Mouse (Mus musculus) large intestine, adult 2 months (tissue): ENCODE results near the gene Adcy2. TPM values are rescaled to one million over a fixed set of nuclear protein-coding genes. Genes with fewer than 3 reads are reported as not detected.
A peak's percentile ranks its signal among the peaks of the same experiment; 100 is the strongest.

ENCODE experiments used
- DNase-seq: peaks from one replicate; pipeline ENCODE4 v3.0.0-alpha.2; 2012; ENCODE audit warnings: low read depth, low spot score
- WGBS: fragments of 180-500 bp; shearing (Covaris S2); methylation state at CpG from one replicate; pipeline ENCODE4 v1.1.7; 2018; 5-methylcytosine and 5-hydroxymethylcytosine counted together
- polyA plus RNA-seq: library from polyadenylated mRNA; depleted of rRNA; stranded (reverse); fragments of >200 nt; gene quantifications from 2 replicates; pipeline ENCODE4 v1.2.3, GENCODE M21; 2012; rRNA removed

Adcy2 gene
- polyA plus RNA-seq = 0.61 and 0.67 TPM in 2 replicates

GRCm38 (mm10) chr13:68998918-68999801, at the start of gene Adcy2:
TSS of gene Adcy2 (minus strand) at chr13:68999541.
- DNase-seq = no peak
- 3% methylated on average over 106 of the region's 106 CpGs for WGBS

- 86% methylated on average over 5 of the region's 5 CpGs for whole genome bisulfite sequencing
- no peak for DNase-seq
Observed at GRCm38 (mm10) chr13:69036991-69037597, 37.8 kb upstream of the Adcy2 start.

GRCm38 (mm10) chr13:69034621-69035020, 35.3 kb upstream of the Adcy2 start:
- no peak for DNase-seq
- 73% methylated on average over 1 of the region's 1 CpGs for WGBS

GRCm38 (mm10) chr13:69033532-69033931, 34.2 kb upstream of the Adcy2 start:
- WGBS = 77% methylated on average over 7 of the region's 7 CpGs

GRCm38 (mm10) chr13:69029078-69029757, 29.9 kb upstream of the Adcy2 start:
- peak; percentile 72 for DNase-seq
- 30% methylated on average over 4 of the region's 4 CpGs for WGBS

More at GRCm38 (mm10) chr13:69033532-69033931, 34.2 kb upstream of the Adcy2 start:
- no peak for DNase-seq

GRCm38 (mm10) chr13:69024964-69025363, 25.6 kb upstream of the Adcy2 start:
- 12% methylated on average over 2 of the region's 2 CpGs for WGBS
- DNase-seq = no peak

GRCm38 (mm10) chr13:69023239-69023638, 23.9 kb upstream of the Adcy2 start:
- WGBS = 77% methylated on average over 2 of the region's 2 CpGs

GRCm38 (mm10) chr13:69020574-69020973, 21.2 kb upstream of the Adcy2 start:
- 56% methylated on average over 2 of the region's 2 CpGs for WGBS
- no peak for DNase-seq

More at GRCm38 (mm10) chr13:69023239-69023638, 23.9 kb upstream of the Adcy2 start:
- DNase-seq = no peak

GRCm38 (mm10) chr13:69006915-69007314, 7.6 kb upstream of the Adcy2 start:
- WGBS = 45% methylated on average over 5 of the region's 5 CpGs
- DNase-seq = no peak

- DNase-seq = no peak
- WGBS = 76% methylated on average over 4 of the region's 4 CpGs
Observed at GRCm38 (mm10) chr13:69006091-69006490, 6.8 kb upstream of the Adcy2 start.

- DNase-seq = no peak
- WGBS = 84% methylated on average over 4 of the region's 4 CpGs
Observed at GRCm38 (mm10) chr13:69004406-69004805, 5.1 kb upstream of the Adcy2 start.

- WGBS = 29% methylated on average over 5 of the region's 5 CpGs
Observed at GRCm38 (mm10) chr13:69002631-69003030, 3.3 kb upstream of the Adcy2 start.

GRCm38 (mm10) chr13:69002173-69002572, 2.8 kb upstream of the Adcy2 start:
- WGBS = 23% methylated on average over 4 of the region's 4 CpGs
- DNase-seq = peak; percentile 62

More at GRCm38 (mm10) chr13:69002631-69003030, 3.3 kb upstream of the Adcy2 start:
- DNase-seq = peak; percentile 84

- 82% methylated on average over 5 of the region's 5 CpGs for whole genome bisulfite sequencing
- no peak for DNase-seq
Observed at GRCm38 (mm10) chr13:68999826-69000225, 485 bp upstream of the Adcy2 start.

- no peak for DNase-seq
Observed at GRCm38 (mm10) chr13:68998558-68998917, 803 bp downstream of the Adcy2 start.

GRCm38 (mm10) chr13:68997821-68998551, 1.4 kb downstream of the Adcy2 start:
- WGBS = 24% methylated on average over 22 of the region's 22 CpGs
- DNase-seq = no peak

More at GRCm38 (mm10) chr13:68998558-68998917, 803 bp downstream of the Adcy2 start:
- WGBS = 1% methylated on average over 17 of the region's 17 CpGs

- no peak for DNase-seq
- 44% methylated on average over 10 of the region's 10 CpGs for WGBS
Observed at GRCm38 (mm10) chr13:68997386-68997785, 2.0 kb downstream of the Adcy2 start.

GRCm38 (mm10) chr13:68996661-68997060, 2.7 kb downstream of the Adcy2 start:
- DNase-seq = no peak
- 19% methylated on average over 3 of the region's 3 CpGs for WGBS

- 85% methylated on average over 2 of the region's 2 CpGs for WGBS
- no peak for DNase-seq
Observed at GRCm38 (mm10) chr13:68985789-68986188, 13.6 kb downstream of the Adcy2 start.

GRCm38 (mm10) chr13:68984000-68984399, 15.3 kb downstream of the Adcy2 start:
- no peak for DNase-seq
- whole genome bisulfite sequencing = 83% methylated on average over 15 of the region's 15 CpGs
